Mouse (Mus musculus): ENCODE measurements at regions not wholly inside any gene's neighbourhood (a gene's known extent, or its start where the extent isn't known, plus 50 kb on each side); places are given as distances from the start of the nearest gene placed in this dataset.
"Not testable (repeated sequence)": the region's sequence is repeated elsewhere in the genome, so short reads cannot be mapped to it uniquely, and the experiment has no call there.

GRCm38 (mm10) chr6:73611839-73612238, 142.4 kb upstream of the 4931417E11Rik start:
- no peak overlapping the region for H3K9ac ChIP-seq
- no peak for ATAC-seq (ENCODE audit: low FRiP score)
- H3K27ac ChIP-seq, result no peak overlapping the region
- H3K4me3 ChIP-seq (replicated peaks; ENCODE audit: low read length), result no peak overlapping the region
- no peaks in the 10 kb centered on the region for H3K27me3 ChIP-seq (ENCODE audit: control insufficient read depth, insufficient read depth, low read length)
- H3K9me3 ChIP-seq (ENCODE audit: control insufficient read depth, low read length), result no peaks in the 10 kb centered on the region
- H3K4me1 ChIP-seq (replicated peaks; ENCODE audit: control insufficient read depth, insufficient read depth, low read length), result no peaks in the 10 kb centered on the region
- H3K36me3 ChIP-seq (replicated peaks; ENCODE audit: control insufficient read depth, insufficient read depth), result no peaks in the 10 kb centered on the region
- 64% methylated on average over 6 of the region's 6 CpGs for WGBS
- no peak for DNase-seq (ENCODE audit: low spot score)
- no peak overlapping the region for H3K4me2 ChIP-seq (replicated peaks)

- no peak overlapping the region for H3K27ac ChIP-seq
- no peak for ATAC-seq (ENCODE audit: low FRiP score)
- no peak overlapping the region for H3K4me3 ChIP-seq (replicated peaks; ENCODE audit: low read length)
- H3K27me3 ChIP-seq (ENCODE audit: control insufficient read depth, insufficient read depth, low read length), result no peaks in the 10 kb centered on the region
- H3K36me3 ChIP-seq (replicated peaks; ENCODE audit: control insufficient read depth, insufficient read depth), result no peaks in the 10 kb centered on the region
- H3K4me2 ChIP-seq (replicated peaks), result no peak overlapping the region
- no peaks in the 10 kb centered on the region for H3K9me3 ChIP-seq (ENCODE audit: control insufficient read depth, low read length)
- H3K9ac ChIP-seq, result no peak overlapping the region
- 71% methylated on average over 2 of the region's 2 CpGs for WGBS
- H3K4me1 ChIP-seq (replicated peaks; ENCODE audit: control insufficient read depth, insufficient read depth, low read length), result no peaks in the 10 kb centered on the region
- no peak for DNase-seq (ENCODE audit: low spot score)
These were observed 140.7 kb upstream of the 4931417E11Rik start for GRCm38 (mm10) chr6:73610048-73610624.

GRCm38 (mm10) chr6:73587686-73588085, 118.2 kb upstream of the 4931417E11Rik start:
- ATAC-seq (ENCODE audit: low FRiP score), result no peak
- Histone ChIP-seq H3K4me3 (replicated peaks; ENCODE audit: low read length) (no peak overlapping the region), H3K4me2 (replicated peaks) (no peak overlapping the region), H3K9ac (no peak overlapping the region), H3K27ac (no peak overlapping the region), H3K4me1 (replicated peaks; ENCODE audit: control insufficient read depth, insufficient read depth, low read length) (no peaks in the 10 kb centered on the region), H3K9me3 (ENCODE audit: control insufficient read depth, low read length) (no peaks in the 10 kb centered on the region), H3K36me3 (replicated peaks; ENCODE audit: control insufficient read depth, insufficient read depth) (no peaks in the 10 kb centered on the region), H3K27me3 (ENCODE audit: control insufficient read depth, insufficient read depth, low read length) (no peaks in the 10 kb centered on the region)
- 69% methylated on average over 2 of the region's 2 CpGs for WGBS
- no peak for DNase-seq (ENCODE audit: low spot score)

GRCm38 (mm10) chr6:73576708-73577107, 107.2 kb upstream of the 4931417E11Rik start:
- 82% methylated on average over 2 of the region's 2 CpGs for WGBS
- no peak for ATAC-seq (ENCODE audit: low FRiP score)

GRCm38 (mm10) chr6:73560000-73560399, 90.5 kb upstream of the 4931417E11Rik start:
- no peaks in the 10 kb centered on the region for H3K4me1 ChIP-seq (replicated peaks; ENCODE audit: control insufficient read depth, insufficient read depth, low read length)
- no peaks in the 10 kb centered on the region for H3K9me3 ChIP-seq (ENCODE audit: control insufficient read depth, low read length)
- no peaks in the 10 kb centered on the region for H3K27me3 ChIP-seq (ENCODE audit: control insufficient read depth, insufficient read depth, low read length)
- H3K36me3 ChIP-seq (replicated peaks; ENCODE audit: control insufficient read depth, insufficient read depth), result no peaks in the 10 kb centered on the region
- no peak overlapping the region for H3K4me2 ChIP-seq (replicated peaks)
- no peak overlapping the region for H3K4me3 ChIP-seq (replicated peaks; ENCODE audit: low read length)
- no peak overlapping the region for H3K27ac ChIP-seq
- DNase-seq (ENCODE audit: low spot score), result no peak
- H3K9ac ChIP-seq, result no peak overlapping the region
- WGBS, result 86% methylated on average over 2 of the region's 2 CpGs
- no peak for ATAC-seq (ENCODE audit: low FRiP score)

More at GRCm38 (mm10) chr6:73576708-73577107, 107.2 kb upstream of the 4931417E11Rik start:
- Histone ChIP-seq H3K9ac (no peak overlapping the region), H3K36me3 (replicated peaks; ENCODE audit: control insufficient read depth, insufficient read depth) (no peaks in the 10 kb centered on the region), H3K27me3 (ENCODE audit: control insufficient read depth, insufficient read depth, low read length) (no peaks in the 10 kb centered on the region), H3K9me3 (ENCODE audit: control insufficient read depth, low read length) (no peaks in the 10 kb centered on the region), H3K4me2 (replicated peaks) (no peak overlapping the region), H3K4me1 (replicated peaks; ENCODE audit: control insufficient read depth, insufficient read depth, low read length) (no peaks in the 10 kb centered on the region), H3K4me3 (replicated peaks; ENCODE audit: low read length) (no peak overlapping the region), H3K27ac (no peak overlapping the region)
- DNase-seq (ENCODE audit: low spot score), result no peak

GRCm38 (mm10) chr6:73530559-73530958, 61.1 kb upstream of the 4931417E11Rik start:
- no peak overlapping the region for H3K4me3 ChIP-seq (replicated peaks; ENCODE audit: low read length)
- ATAC-seq (ENCODE audit: low FRiP score) (no peak), DNase-seq (ENCODE audit: low spot score) (no peak)
- H3K9ac ChIP-seq, result no peak overlapping the region
- no peak overlapping the region for H3K4me2 ChIP-seq (replicated peaks)
- WGBS, result 91% methylated on average over 1 of the region's 1 CpGs
- H3K4me1 ChIP-seq (replicated peaks; ENCODE audit: control insufficient read depth, insufficient read depth, low read length), result no peaks in the 10 kb centered on the region
- no peaks in the 10 kb centered on the region for H3K27me3 ChIP-seq (ENCODE audit: control insufficient read depth, insufficient read depth, low read length)
- no peak overlapping the region for H3K27ac ChIP-seq
- H3K36me3 ChIP-seq (replicated peaks; ENCODE audit: control insufficient read depth, insufficient read depth), result no peaks in the 10 kb centered on the region
- no peaks in the 10 kb centered on the region for H3K9me3 ChIP-seq (ENCODE audit: control insufficient read depth, low read length)

GRCm38 (mm10) chr6:73530098-73530497, 60.6 kb upstream of the 4931417E11Rik start:
- WGBS, result 91% methylated on average over 1 of the region's 1 CpGs
- Histone ChIP-seq H3K4me1 (replicated peaks; ENCODE audit: control insufficient read depth, insufficient read depth, low read length) (no peaks in the 10 kb centered on the region), H3K9ac (no peak overlapping the region), H3K27ac (no peak overlapping the region), H3K27me3 (ENCODE audit: control insufficient read depth, insufficient read depth, low read length) (no peaks in the 10 kb centered on the region), H3K9me3 (ENCODE audit: control insufficient read depth, low read length) (no peaks in the 10 kb centered on the region), H3K4me2 (replicated peaks) (no peak overlapping the region), H3K4me3 (replicated peaks; ENCODE audit: low read length) (no peak overlapping the region), H3K36me3 (replicated peaks; ENCODE audit: control insufficient read depth, insufficient read depth) (no peaks in the 10 kb centered on the region)
- no peak for DNase-seq (ENCODE audit: low spot score)
- ATAC-seq (ENCODE audit: low FRiP score), result no peak

- no peaks in the 10 kb centered on the region for H3K36me3 ChIP-seq (replicated peaks; ENCODE audit: control insufficient read depth, insufficient read depth)
- no peaks in the 10 kb centered on the region for H3K27me3 ChIP-seq (ENCODE audit: control insufficient read depth, insufficient read depth, low read length)
- 64% methylated on average over 9 of the region's 9 CpGs for WGBS
- no peaks in the 10 kb centered on the region for H3K4me1 ChIP-seq (replicated peaks; ENCODE audit: control insufficient read depth, insufficient read depth, low read length)
- DNase-seq (ENCODE audit: low spot score) (no peak), ATAC-seq (ENCODE audit: low FRiP score) (no peak)
- no peak overlapping the region for H3K4me3 ChIP-seq (replicated peaks; ENCODE audit: low read length)
- no peak overlapping the region for H3K27ac ChIP-seq
- no peaks in the 10 kb centered on the region for H3K9me3 ChIP-seq (ENCODE audit: control insufficient read depth, low read length)
- H3K4me2 ChIP-seq (replicated peaks), result no peak overlapping the region
- no peak overlapping the region for H3K9ac ChIP-seq
These were observed 54.2 kb upstream of the 4931417E11Rik start for GRCm38 (mm10) chr6:73523658-73524057.

- not testable (repeated sequence) for H3K36me3 ChIP-seq (replicated peaks; ENCODE audit: control insufficient read depth, insufficient read depth); H3K4me1 ChIP-seq (replicated peaks; ENCODE audit: control insufficient read depth, insufficient read depth, low read length); H3K27ac ChIP-seq; H3K4me3 ChIP-seq (replicated peaks; ENCODE audit: low read length); H3K4me2 ChIP-seq (replicated peaks); H3K9me3 ChIP-seq (ENCODE audit: control insufficient read depth, low read length); DNase-seq (ENCODE audit: low spot score); H3K27me3 ChIP-seq (ENCODE audit: control insufficient read depth, insufficient read depth, low read length); ATAC-seq (ENCODE audit: low FRiP score); H3K9ac ChIP-seq
- WGBS, result 94% methylated on average over 4 of the region's 4 CpGs
These were observed 50.4 kb upstream of the 4931417E11Rik start for GRCm38 (mm10) chr6:73519894-73520293.
